In the genomic region with DNA sequence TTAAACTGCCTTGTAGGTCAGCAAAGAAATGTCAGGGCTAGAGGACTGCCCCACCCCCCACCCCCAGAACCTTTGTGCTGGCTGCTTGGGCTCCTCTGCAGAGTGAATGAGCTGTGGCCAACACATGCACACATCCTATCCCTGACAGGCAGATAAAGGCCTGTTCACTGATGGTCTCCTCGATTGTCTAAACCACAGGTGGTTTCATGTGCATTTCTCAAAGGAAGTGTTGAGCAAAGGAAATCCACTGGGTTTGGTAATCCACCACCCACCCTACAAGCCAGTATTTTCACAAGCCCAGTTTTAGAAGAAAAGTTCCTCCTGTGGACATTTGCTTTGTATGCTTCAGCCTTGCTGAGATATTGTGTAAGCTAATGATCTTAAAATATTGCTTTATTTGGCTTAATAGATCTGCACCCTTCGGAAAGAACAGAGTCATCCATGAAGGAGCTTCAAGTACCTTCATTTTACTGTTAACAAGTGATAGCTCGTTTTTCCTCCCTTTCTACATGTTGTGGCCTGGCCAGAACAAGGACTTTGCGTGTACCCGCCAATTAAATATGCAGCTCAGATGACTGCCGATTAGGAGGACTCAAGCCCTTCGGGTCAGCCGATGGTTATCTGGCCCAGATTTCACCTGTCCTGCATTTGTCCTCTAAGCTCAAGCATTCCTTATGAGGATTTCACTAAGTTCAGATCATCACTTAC, we compare ENCODE assay signal across 8 mouse cellular contexts. TPM values are rescaled to one million over a fixed set of nuclear protein-coding genes. Genes with fewer than 3 reads are reported as not detected.
DNase-seq lines count a peak whose midpoint lies in the region; ATAC-seq and TF ChIP-seq lines count a peak whose summit lies in the region.

No protein-coding gene starts in this region.

- H3K4me1 ChIP-seq in bone marrow macrophage, adult 2 months (ENCODE audit: control insufficient read depth, insufficient read depth, low read length) = peaks cover 15% of the 10 kb centered on the region
- peaks cover 5% of the 10 kb centered on the region; the same call in 1 of the 2 replicates for H3K4me1 ChIP-seq in midbrain, embryonic 15.5 days

- TF ChIP-seq CTCF in bone marrow macrophage, adult 2 months (IDR thresholded peaks at IDR 0.05; ENCODE audit: low read depth, low read length) = no peak

- H3K9ac ChIP-seq in midbrain, embryonic 15.5 days = no peak overlapping the region

- H3K36me3 ChIP-seq in midbrain, embryonic 15.5 days (replicated peaks) = no peaks in the 10 kb centered on the region

- peaks cover 8% of the 10 kb centered on the region for H3K27me3 ChIP-seq in midbrain, embryonic 15.5 days (replicated peaks)

- H3K9me3 ChIP-seq in midbrain, embryonic 15.5 days = no peaks in the 10 kb centered on the region

- peak overlapping the region; percentile 57 for H3K4me2 ChIP-seq in midbrain, embryonic 15.5 days

- WGBS in midbrain, embryonic 15.5 days = 38% methylated on average over 8 of the region's 8 CpGs

- DNase-seq in layer of hippocampus, adult 9-11 months = peak; percentile 52
- DNase-seq in layer of hippocampus, postnatal 14 days (ENCODE audit: low spot score in 2 of 2) = no peak
- no peak for DNase-seq in frontal cortex, adult 2 months (ENCODE audit: extremely low spot score in 1 of 2, low spot score in 1 of 2)
- DNase-seq in gastrocnemius, postnatal 14 days = no peak
- DNase-seq in right cerebral cortex, postnatal 10 days (ENCODE audit: low spot score in 2 of 2) = no peak

- H3K27ac ChIP-seq in bone marrow macrophage, adult 2 months (ENCODE audit: insufficient read depth, low read depth, low read length) = peak overlapping the region; percentile 69
- 0 out of 2 replicates have a peak overlapping the region, but pooled peaks have one; percentile 17 for H3K27ac ChIP-seq in midbrain, embryonic 15.5 days

- no peak for TF ChIP-seq POLR2A in bone marrow macrophage, adult 2 months (IDR thresholded peaks at IDR 0.05; ENCODE audit: borderline replicate concordance, low read depth, low read length)

- intact Hi-C loops in gastrocnemius, postnatal 14 days (cut with DNase I; ENCODE audit: low total_unique reads) = no loop called here

- 0 out of 2 replicates have a peak overlapping the region, but pooled peaks have one; percentile 5 for H3K4me3 ChIP-seq in bone marrow macrophage, adult 2 months (ENCODE audit: insufficient read depth, low read length)
- H3K4me3 ChIP-seq in midbrain, embryonic 15.5 days = peak overlapping the region; percentile 55

- peak; percentile 40 for ATAC-seq in granulocyte monocyte progenitor cell, adult 5-6 weeks (replicated peaks; ENCODE audit: poor library complexity, severe bottlenecking)
- no peak for ATAC-seq in midbrain, embryonic 15.5 days (replicated peaks)

RNA-seq across cellular contexts. Expression of gene Tmsb4x, which starts 3.1 kb away (rescaled TPM):
- 1,000 to 10,000 TPM; 1,983 to 2,031 TPM for total RNA-seq in layer of hippocampus, postnatal 14 days (2021)
- polyA plus RNA-seq in bone marrow macrophage, adult 2 months (2012; ENCODE audit: insufficient read depth, insufficient read length, missing spikeins) = 12,467 and 14,564 TPM in 2 replicates
- 2,489 and 3,033 TPM in 2 replicates for total RNA-seq in granulocyte monocyte progenitor cell, adult 5-6 weeks (2014; fragmentation: Nextera tagmentation)
- total RNA-seq in granulocyte monocyte progenitor cell, adult 5-6 weeks (2017) = 1,767 and 2,018 TPM in 2 replicates
- polyA plus RNA-seq in midbrain, embryonic 15.5 days (2015; fragmentation: Nextera tagmentation; extraction: Ambion mirVana) = 4,195 and 4,308 TPM in 2 replicates
- 2,019 and 2,186 TPM in 2 replicates for polyA plus RNA-seq in frontal cortex, adult 2 months (2012; rRNA removed)
- total RNA-seq in gastrocnemius, postnatal 14 days (2021) = 100 to 1,000 TPM; 342 to 412 TPM

RNA-seq across cellular contexts. Expression of gene Tlr8, which starts 58.2 kb away (rescaled TPM):
- total RNA-seq in layer of hippocampus, postnatal 14 days (2021) = under 1 TPM; 0.12 to 0.53 TPM
- 156 and 229 TPM in 2 replicates for polyA plus RNA-seq in bone marrow macrophage, adult 2 months (2012; ENCODE audit: insufficient read depth, insufficient read length, missing spikeins)
- total RNA-seq in granulocyte monocyte progenitor cell, adult 5-6 weeks (2014; fragmentation: Nextera tagmentation) = 3.5 and 3.8 TPM in 2 replicates
- 0.99 and 1.4 TPM in 2 replicates for total RNA-seq in granulocyte monocyte progenitor cell, adult 5-6 weeks (2017)
- 0.15 TPM in 1 of 2 replicates, not detected in the other for polyA plus RNA-seq in midbrain, embryonic 15.5 days (2015; fragmentation: Nextera tagmentation; extraction: Ambion mirVana)
- 0.08 and 0.24 TPM in 2 replicates for polyA plus RNA-seq in frontal cortex, adult 2 months (2012; rRNA removed)
- total RNA-seq in gastrocnemius, postnatal 14 days (2021) = under 1 TPM; 0.45 to 0.95 TPM

Comparison
In these comparisons a context has a peak if more than half of its experiments do, and no peak if none do; other contexts are left out.
1. RNA of gene Tmsb4x, which starts 3.1 kb away (total RNA-seq): 1,767 to 3,033 TPM in granulocyte monocyte progenitor cell, adult 5-6 weeks and 1,983 to 2,031 TPM in layer of hippocampus, postnatal 14 days; 342 to 412 TPM in gastrocnemius, postnatal 14 days; every median in the first group is over 4 times any median in the second.